Mouse (Mus musculus) MEL (cell line): Measurements from ENCODE around the gene Fndc1. TPM values are rescaled to one million over a fixed set of nuclear protein-coding genes. Genes with fewer than 3 reads are reported as not detected.

ENCODE experiments used
- DNase-seq: peaks from one replicate; pipeline ENCODE4 v3.0.0; 2011; ENCODE audit warnings: low read depth, low spot score
- H3K27ac ChIP-seq: 2 replicates; pipeline ENCODE4 v1.5.1; 2012; ENCODE audit warnings: low read depth, mild to moderate bottlenecking, control low read depth, low read length, moderate library complexity; ENCODE audit not compliant: control insufficient read depth
- H3K27me3 ChIP-seq, 2 experiments: fragments of 150-350 bp in 1 of 2; sonication (generic) in 1 of 2; 2 replicates each; pipeline ENCODE4 v1.6.1; 2012; ENCODE audit warnings: low read length in 2 of 2, mild to moderate bottlenecking in 2 of 2, improper control_type of control experiment in 1 of 2, moderate library complexity in 1 of 2; ENCODE audit not compliant: insufficient read depth in 2 of 2, control insufficient read depth in 1 of 2
- H3K36me3 ChIP-seq, 2 experiments: 2 replicates each; pipeline ENCODE4 v1.6.1; 2012 to 2014; ENCODE audit warnings: low read length in 2 of 2, improper control_type of control experiment in 1 of 2, inconsistent platforms in 1 of 2, mild to moderate bottlenecking in 1 of 2; ENCODE audit not compliant: insufficient read depth in 2 of 2, control insufficient read depth in 1 of 2
- H3K4me1 ChIP-seq, 2 experiments: fragments of 150-350 bp in 1 of 2; sonication (generic) in 1 of 2; 2 replicates each; pipeline ENCODE4 v1.6.1; 2012; ENCODE audit warnings: low read length in 2 of 2, improper control_type of control experiment in 1 of 2, mild to moderate bottlenecking in 1 of 2; ENCODE audit not compliant: insufficient read depth in 2 of 2, control insufficient read depth in 1 of 2
- H3K4me3 ChIP-seq, 2 experiments: fragments of 150-350 bp in 1 of 2; sonication (generic) in 1 of 2; 2 replicates each; pipeline ENCODE4 v1.5.1; 2012; ENCODE audit warnings: low read depth in 2 of 2, low read length in 2 of 2, mild to moderate bottlenecking in 2 of 2, moderate library complexity in 2 of 2, control low read depth in 1 of 2, improper control_type of control experiment in 1 of 2; ENCODE audit not compliant: control insufficient read depth in 1 of 2, insufficient read depth in 1 of 2
- H3K79me2 ChIP-seq: 2 replicates; pipeline ENCODE4 v1.6.1; 2012; ENCODE audit warnings: mild to moderate bottlenecking, low read length, moderate library complexity; ENCODE audit not compliant: control insufficient read depth, poor library complexity, insufficient read depth
- H3K9ac ChIP-seq: 2 replicates; pipeline ENCODE4 v1.6.1; 2012; ENCODE audit warnings: low read depth, mild to moderate bottlenecking, control low read depth, low read length, moderate library complexity; ENCODE audit not compliant: control insufficient read depth, poor library complexity, severe bottlenecking
- H3K9me3 ChIP-seq: fragments of 150-350 bp; sonication (generic); replicated peaks from 2 replicates; pipeline ENCODE4 v1.6.1; 2012; ENCODE audit warnings: mild to moderate bottlenecking, low read length, improper control_type of control experiment, moderate library complexity; ENCODE audit not compliant: insufficient read depth
- BHLHE40 ChIP-seq: IDR thresholded peaks from 2 replicates; pipeline ENCODE4 v1.6.1; 2012; ENCODE audit warnings: low read depth, mild to moderate bottlenecking, inconsistent platforms, low read length, improper control_type of control experiment, borderline replicate concordance
- CHD2 ChIP-seq: IDR thresholded peaks from 2 replicates; pipeline ENCODE4 v1.6.1; 2011; ENCODE audit warnings: low read length, improper control_type of control experiment
- E2F4 ChIP-seq: IDR thresholded peaks from 2 replicates; pipeline ENCODE4 v1.6.1; 2011; ENCODE audit warnings: low read depth, low read length, improper control_type of control experiment, borderline replicate concordance
- ELF1 ChIP-seq: IDR thresholded peaks from 2 replicates; pipeline ENCODE4 v1.6.1; 2014; ENCODE audit warnings: low read depth, mild to moderate bottlenecking, inconsistent platforms, low read length, improper control_type of control experiment, moderate library complexity
- EP300 ChIP-seq, 2 experiments: IDR thresholded peaks; 2 replicates each; pipeline ENCODE4 v1.6.1; 2011; ENCODE audit warnings: improper control_type of control experiment in 2 of 2, low read length in 2 of 2, low read depth in 1 of 2, mild to moderate bottlenecking in 1 of 2
- ETS1 ChIP-seq: IDR thresholded peaks from 2 replicates; pipeline ENCODE4 v1.6.1; 2012; ENCODE audit warnings: low read depth, mild to moderate bottlenecking, inconsistent platforms, low read length, improper control_type of control experiment, moderate library complexity
- HCFC1 ChIP-seq: IDR thresholded peaks from 2 replicates; pipeline ENCODE4 v1.6.1; 2012; ENCODE audit warnings: low read depth, mild to moderate bottlenecking, inconsistent platforms, low read length, improper control_type of control experiment, moderate library complexity
- JUND ChIP-seq: IDR thresholded peaks from 2 replicates; pipeline ENCODE4 v1.6.1; 2011; ENCODE audit warnings: low read depth, mild to moderate bottlenecking, improper control_type of control experiment, low read length
- MAFK ChIP-seq: IDR thresholded peaks from 2 replicates; pipeline ENCODE4 v1.6.1; 2011; ENCODE audit warnings: low read depth, mild to moderate bottlenecking, low read length, improper control_type of control experiment, borderline replicate concordance
- MAX ChIP-seq: IDR thresholded peaks from 2 replicates; pipeline ENCODE4 v1.6.1; 2011; ENCODE audit warnings: low read length, improper control_type of control experiment
- MAZ ChIP-seq: IDR thresholded peaks from 2 replicates; pipeline ENCODE4 v1.6.1; 2012; ENCODE audit warnings: low read depth, mild to moderate bottlenecking, inconsistent platforms, low read length, improper control_type of control experiment
- MXI1 ChIP-seq: IDR thresholded peaks from 2 replicates; pipeline ENCODE4 v1.6.1; 2011; ENCODE audit warnings: mild to moderate bottlenecking, low read depth, low read length, improper control_type of control experiment
- NELFE ChIP-seq: IDR thresholded peaks from 2 replicates; pipeline ENCODE4 v1.6.1; 2011; ENCODE audit warnings: low read depth, low read length, improper control_type of control experiment
- POLR2AphosphoS2 ChIP-seq: IDR thresholded peaks from 2 replicates; pipeline ENCODE4 v1.6.1; 2011; ENCODE audit warnings: low read length, improper control_type of control experiment
- RCOR1 ChIP-seq: IDR thresholded peaks from 2 replicates; pipeline ENCODE4 v1.6.1; 2012; ENCODE audit warnings: low read depth, mild to moderate bottlenecking, inconsistent platforms, low read length, improper control_type of control experiment
- TAL1 ChIP-seq: IDR thresholded peaks from 2 replicates; pipeline ENCODE4 v1.6.1; 2012; ENCODE audit warnings: mild to moderate bottlenecking, inconsistent platforms, low read length, moderate library complexity, mixed read lengths
- TBP ChIP-seq: IDR thresholded peaks from 2 replicates; pipeline ENCODE4 v1.8.0; 2011; ENCODE audit warnings: low read depth, low read length, improper control_type of control experiment
- TCF12 ChIP-seq: IDR thresholded peaks from 2 replicates; pipeline ENCODE4 v1.6.1; 2014; ENCODE audit warnings: low read depth, mild to moderate bottlenecking, inconsistent platforms, low read length, improper control_type of control experiment, moderate library complexity
- UBTF ChIP-seq: IDR thresholded peaks from 2 replicates; pipeline ENCODE4 v1.6.1; 2012; ENCODE audit warnings: low read depth, mild to moderate bottlenecking, inconsistent platforms, low read length, improper control_type of control experiment, moderate library complexity, borderline replicate concordance; ENCODE audit not compliant: insufficient read depth
- USF2 ChIP-seq, 2 experiments: IDR thresholded peaks; 2 replicates each; pipeline ENCODE4 v1.6.1; 2011 to 2012; ENCODE audit warnings: improper control_type of control experiment in 2 of 2, low read length in 2 of 2, borderline replicate concordance in 1 of 2, inconsistent platforms in 1 of 2, low read depth in 1 of 2, mild to moderate bottlenecking in 1 of 2; ENCODE audit not compliant: insufficient read depth in 1 of 2
- ZKSCAN1 ChIP-seq: IDR thresholded peaks from 2 replicates; pipeline ENCODE4 v1.6.1; 2012; ENCODE audit warnings: low read depth, mild to moderate bottlenecking, inconsistent platforms, low read length, improper control_type of control experiment, moderate library complexity
- polyA plus RNA-seq, 2 experiments: library from polyadenylated mRNA; stranded (reverse) in 1 of 2; unstranded in 1 of 2; fragments of >175 nt in 1 of 2; fragments of >200 nt in 1 of 2; gene quantifications; 2 replicates each; pipeline versions ENCODE4 v1.2.1 to v1.2.4; 2012; ENCODE audit warnings: low replicate concordance in 2 of 2, low read depth in 1 of 2; ENCODE audit not compliant: insufficient read length in 2 of 2, insufficient read depth in 1 of 2, missing spikeins in 1 of 2
- total RNA-seq: library from RNA; depleted of rRNA; stranded (reverse); fragments of 300-350 nt; gene quantifications from 2 replicates; pipeline ENCODE4 v1.2.3, GENCODE M21; 2012

Gene Fndc1
- total and polyA plus RNA-seq, 3 experiments: 0.04 TPM; not detected in 2

DNA sequence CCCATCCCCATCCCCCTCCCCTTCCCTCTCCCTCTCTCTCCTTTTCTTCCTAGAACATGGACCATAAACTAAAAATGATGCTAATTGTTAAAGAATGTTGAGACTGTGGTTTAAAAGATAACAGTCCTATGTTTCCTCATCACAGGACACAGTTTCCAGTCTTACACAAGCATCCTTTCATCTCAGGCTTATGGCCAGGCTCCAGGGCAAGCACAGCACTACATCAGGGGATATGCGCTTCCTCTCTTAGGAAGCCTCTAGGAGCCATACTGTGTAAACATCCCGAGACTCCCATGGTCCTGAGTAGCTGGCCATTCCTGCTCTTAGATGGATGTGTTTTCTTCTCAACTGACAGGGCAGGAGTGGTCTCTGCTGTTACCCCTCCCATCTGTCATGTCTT is 114.1 kb downstream of the Fndc1 start:
- no peak for DNase-seq
- Histone ChIP-seq H3K36me3 (no peaks in the 10 kb centered on the region), H3K9ac (no peak overlapping the region), H3K79me2 (no peaks in the 10 kb centered on the region), H3K27ac (no peak overlapping the region), H3K9me3 (no peaks in the 10 kb centered on the region), H3K27me3 (no peaks in the 10 kb centered on the region), H3K4me3 (no peak overlapping the region), H3K4me1 (no peaks in the 10 kb centered on the region)
- TF ChIP-seq JUND (no peak), TCF12 (no peak), ELF1 (no peak), EP300 (IDR thresholded peaks at IDR 0.05; ENCODE audit: low read depth in 1 of 2, low read length in 2 of 2) (no peak), TBP (no peak), MXI1 (no peak), HCFC1 (no peak), USF2 (IDR thresholded peaks at IDR 0.05; ENCODE audit: borderline replicate concordance in 1 of 2, insufficient read depth in 1 of 2, low read depth in 1 of 2, low read length in 2 of 2) (no peak), UBTF (no peak), POLR2AphosphoS2 (no peak), ETS1 (no peak), BHLHE40 (no peak), NELFE (no peak), ZKSCAN1 (no peak), E2F4 (no peak)

- no peaks in the 10 kb centered on the region for H3K4me1 ChIP-seq
- H3K79me2 ChIP-seq: no peaks in the 10 kb centered on the region
- H3K27me3 ChIP-seq: no peaks in the 10 kb centered on the region
- DNase-seq: no peak
- TF ChIP-seq MAX: no peak
- TF ChIP-seq BHLHE40: no peak
- no peak for TF ChIP-seq RCOR1
- TF ChIP-seq MAFK: no peak
- TF ChIP-seq TAL1: no peak
- no peak for TF ChIP-seq CHD2
- no peak for TF ChIP-seq MAZ
- TF ChIP-seq ELF1: no peak
- TF ChIP-seq, all 39 proteins: peak for 0
- Histone ChIP-seq H3K4me3 (no peak overlapping the region), H3K9me3 (no peaks in the 10 kb centered on the region), H3K27ac (no peak overlapping the region), H3K36me3 (no peaks in the 10 kb centered on the region), H3K9ac (no peak overlapping the region)
These were observed 120.0 kb downstream of the Fndc1 start for GRCm38 (mm10) chr17:7707073-7707472.
